Mouse (Mus musculus) liver, embryonic 13.5 days (tissue): ENCODE data around the gene Htr5b. TPM values are rescaled to one million over a fixed set of nuclear protein-coding genes. Genes with fewer than 3 reads are reported as not detected.

Source experiments
- ATAC-seq: fragments of 200-750 bp; cut with Nextera tagmentation; 2 replicates; pipeline ENCODE4 v1.8.0; 2017; ENCODE audit warnings: low read depth, mild to moderate bottlenecking, moderate number of reproducible peaks, moderate library complexity
- DNase-seq: peaks from one replicate; pipeline ENCODE4 v3.0.0; 2022
- H3K27ac ChIP-seq: fragments of 300-500 bp; sonication (generic); 2 replicates; pipeline ENCODE4 v1.5.1; 2015; ENCODE audit warnings: moderate library complexity, mild to moderate bottlenecking, inconsistent platforms
- H3K27me3 ChIP-seq: fragments of 300-500 bp; sonication (generic); 2 replicates; pipeline ENCODE4 v1.6.1; 2015; ENCODE audit warnings: mild to moderate bottlenecking, inconsistent platforms
- H3K36me3 ChIP-seq: fragments of 300-500 bp; sonication (generic); 2 replicates; pipeline ENCODE4 v1.6.1; 2015; ENCODE audit warnings: mild to moderate bottlenecking, inconsistent platforms
- H3K4me1 ChIP-seq: fragments of 300-500 bp; sonication (generic); replicated peaks from 2 replicates; pipeline ENCODE4 v1.6.1; 2015; ENCODE audit warnings: inconsistent platforms
- H3K4me2 ChIP-seq: fragments of 300-500 bp; sonication (generic); 2 replicates; pipeline ENCODE4 v1.6.1; 2015; ENCODE audit warnings: inconsistent platforms, mild to moderate bottlenecking, moderate library complexity
- H3K4me3 ChIP-seq: fragments of 300-500 bp; sonication (generic); replicated peaks from 2 replicates; pipeline ENCODE4 v1.5.1; 2015; ENCODE audit warnings: mild to moderate bottlenecking, inconsistent platforms
- H3K9ac ChIP-seq: fragments of 300-500 bp; sonication (generic); 2 replicates; pipeline ENCODE4 v1.6.1; 2015; ENCODE audit warnings: mild to moderate bottlenecking, inconsistent platforms
- H3K9me3 ChIP-seq: fragments of 300-500 bp; sonication (generic); replicated peaks from 2 replicates; pipeline ENCODE4 v1.6.1; 2016; ENCODE audit warnings: inconsistent platforms
- WGBS: fragments of 180-500 bp; shearing (Covaris S2); methylation state at CpG from one replicate; pipeline ENCODE4 v1.1.7; 2015; ENCODE audit not compliant: insufficient replicate concordance; 5-methylcytosine and 5-hydroxymethylcytosine counted together
- polyA plus RNA-seq: library from polyadenylated mRNA; unstranded; fragments of >200 nt; fragmentation: Nextera tagmentation; extraction: Ambion mirVana; gene quantifications from 2 replicates; pipeline ENCODE4 v1.2.1, GENCODE M21; 2015

Gene Htr5b
- not detected in 2 replicates for polyA plus RNA-seq

DNA sequence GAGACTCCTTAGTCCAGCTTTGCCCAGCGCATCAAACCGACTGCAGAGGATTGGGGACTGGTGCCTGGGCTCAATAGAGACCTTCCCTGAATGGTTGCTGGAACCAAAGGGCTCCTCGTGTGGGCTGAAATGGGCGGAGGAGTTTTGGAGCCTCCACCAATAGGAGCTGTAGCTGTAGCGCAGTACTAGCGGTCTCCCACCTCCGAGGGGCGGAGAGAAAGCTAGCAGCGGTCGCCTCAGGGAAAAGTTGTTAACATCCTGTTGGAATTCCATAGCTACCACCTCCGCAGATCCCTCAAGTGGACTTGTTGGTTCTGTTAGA, at the start of gene Htr5b:
Gene Htr5b, minus strand, starts transcription at position 67 of the 322 bp plus-strand sequence.
- Histone ChIP-seq H3K36me3 (no peaks in the 10 kb centered on the region), H3K9me3 (no peaks in the 10 kb centered on the region), H3K4me3 (no peak within 1 kb of the TSS; the same call in 1 of the 2 replicates), H3K27me3 (peaks cover 33% of the 10 kb centered on the region), H3K27ac (no peak within 1 kb of the TSS), H3K9ac (no peak within 1 kb of the TSS), H3K4me1 (no peaks in the 10 kb centered on the region), H3K4me2 (peak within 1 kb of the TSS; percentile 36)
- ATAC-seq (no peak), DNase-seq (no peak)
- WGBS: 6% methylated on average over 11 of the region's 11 CpGs

DNA sequence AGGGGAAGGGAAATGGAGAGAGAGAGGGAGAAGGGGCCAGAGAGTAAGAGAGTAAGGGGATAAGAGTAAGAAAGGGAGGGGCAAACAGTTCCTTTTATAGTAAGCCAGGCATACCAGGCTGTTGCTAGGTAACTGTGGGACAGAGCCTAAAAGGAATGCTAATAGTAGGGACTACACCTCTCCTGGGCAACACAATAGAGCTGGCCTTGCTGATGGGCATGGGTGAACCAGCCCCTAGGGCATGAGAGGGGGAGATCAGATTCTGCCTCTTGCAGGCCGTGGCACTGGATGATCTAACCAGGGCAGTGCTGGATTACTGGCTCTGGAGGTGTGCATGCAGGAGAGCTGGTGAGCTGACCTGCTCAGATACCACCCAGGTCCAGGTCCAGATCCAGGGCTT, 49.2 kb upstream of the Htr5b start:
- Histone ChIP-seq H3K36me3 (no peaks in the 10 kb centered on the region), H3K27me3 (no peaks in the 10 kb centered on the region), H3K4me2 (no peak overlapping the region), H3K9me3 (no peaks in the 10 kb centered on the region), H3K4me1 (no peaks in the 10 kb centered on the region), H3K9ac (no peak overlapping the region), H3K4me3 (no peak overlapping the region), H3K27ac (no peak overlapping the region)
- 29% methylated on average over 1 of the region's 1 CpGs for WGBS
- DNase-seq (no peak), ATAC-seq (no peak)

DNA sequence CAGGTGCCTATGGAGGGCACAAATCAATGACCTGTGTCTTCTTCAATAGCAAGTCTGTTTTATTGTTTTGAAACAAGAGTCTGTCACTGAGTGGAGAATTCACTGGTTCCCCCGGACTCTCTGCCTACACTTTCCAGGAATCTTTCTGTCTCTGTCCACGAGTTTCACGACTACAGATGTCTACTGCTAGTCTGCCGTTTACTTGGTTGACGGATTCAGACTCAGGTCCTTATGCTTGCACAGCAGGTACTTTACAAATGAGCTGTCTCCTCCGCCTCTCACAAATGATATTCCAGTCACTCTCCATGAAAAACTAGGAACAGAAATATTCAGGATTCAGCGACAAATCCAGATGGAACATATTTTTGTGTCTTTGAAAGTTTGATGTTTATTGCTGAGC, 42.3 kb upstream of the Htr5b start:
- Histone ChIP-seq H3K9me3 (no peaks in the 10 kb centered on the region), H3K9ac (no peak overlapping the region), H3K4me2 (no peak overlapping the region), H3K36me3 (0 out of 2 replicates have a peak, but pooled peaks cover 2% of the 10 kb centered on the region), H3K4me3 (no peak overlapping the region), H3K27ac (no peak overlapping the region), H3K27me3 (no peaks in the 10 kb centered on the region), H3K4me1 (peaks cover 8% of the 10 kb centered on the region)
- no peak for ATAC-seq
- DNase-seq: no peak
- 55% methylated on average over 7 of the region's 7 CpGs for WGBS

DNA sequence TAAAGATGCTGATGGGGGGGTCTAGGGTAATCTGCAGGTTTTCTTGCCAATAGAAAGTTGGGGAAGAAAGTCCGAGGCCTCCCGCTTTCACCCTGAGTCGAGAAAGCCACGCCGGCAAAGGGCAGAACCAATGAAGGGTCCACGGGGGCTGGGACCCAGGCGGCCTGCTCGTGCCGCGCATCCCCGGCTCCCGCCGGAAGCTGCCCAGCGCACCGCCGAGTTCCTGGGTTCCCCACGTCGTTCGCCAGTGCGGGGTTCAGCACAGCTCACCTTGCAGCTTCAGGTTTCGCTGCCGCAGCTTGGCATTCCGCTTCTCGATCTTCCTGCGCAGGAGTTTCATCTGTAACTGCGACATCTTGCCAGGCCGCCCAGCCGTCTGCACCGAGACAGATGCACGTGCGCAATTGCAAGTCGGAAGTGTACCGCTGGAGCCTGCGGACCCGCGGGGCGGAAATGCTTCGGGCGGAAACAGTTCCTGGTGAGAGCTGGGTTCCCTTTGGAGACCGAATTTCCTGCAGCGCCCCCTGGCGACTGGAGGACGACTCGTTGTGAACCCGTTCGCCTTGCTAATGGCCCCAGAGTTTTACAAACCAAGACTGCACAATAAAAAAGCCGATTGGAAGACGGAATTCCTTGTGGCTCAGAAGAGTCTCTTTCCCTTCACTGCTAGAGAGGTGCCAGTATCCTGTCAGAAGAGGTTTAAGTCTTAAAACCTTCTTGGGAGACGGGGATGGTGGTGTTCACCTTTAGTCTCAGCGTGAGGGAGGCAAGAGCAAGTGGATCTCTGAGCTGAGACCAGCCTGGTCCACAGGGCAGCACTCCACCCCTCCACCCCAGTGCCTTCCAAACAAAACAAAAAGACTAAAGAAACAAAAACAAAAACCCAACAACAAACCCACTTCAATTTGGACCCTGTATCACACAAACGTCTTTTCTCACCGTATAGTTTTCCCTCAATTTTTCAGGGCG, 39.5 kb upstream of the Htr5b start, which contains the start of gene Ddx18:
Gene Ddx18, minus strand, starts transcription at position 469 of the 969 bp plus-strand sequence.
- peaks cover 8% of the 10 kb centered on the region for H3K4me1 ChIP-seq
- H3K4me2 ChIP-seq: peak within 1 kb of the TSS; percentile 74
- peak within 1 kb of the TSS; percentile 83 for H3K4me3 ChIP-seq
- no peak within 1 kb of the TSS for H3K27ac ChIP-seq
- WGBS: 6% methylated on average over 52 of the region's 53 CpGs
- no peaks in the 10 kb centered on the region for H3K27me3 ChIP-seq
- ATAC-seq: peak; percentile 95
- H3K9me3 ChIP-seq: no peaks in the 10 kb centered on the region
- peak within 1 kb of the TSS; percentile 80 for H3K9ac ChIP-seq
- H3K36me3 ChIP-seq: peaks cover 26% of the 10 kb centered on the region
- peak; percentile 88 for DNase-seq

DNA sequence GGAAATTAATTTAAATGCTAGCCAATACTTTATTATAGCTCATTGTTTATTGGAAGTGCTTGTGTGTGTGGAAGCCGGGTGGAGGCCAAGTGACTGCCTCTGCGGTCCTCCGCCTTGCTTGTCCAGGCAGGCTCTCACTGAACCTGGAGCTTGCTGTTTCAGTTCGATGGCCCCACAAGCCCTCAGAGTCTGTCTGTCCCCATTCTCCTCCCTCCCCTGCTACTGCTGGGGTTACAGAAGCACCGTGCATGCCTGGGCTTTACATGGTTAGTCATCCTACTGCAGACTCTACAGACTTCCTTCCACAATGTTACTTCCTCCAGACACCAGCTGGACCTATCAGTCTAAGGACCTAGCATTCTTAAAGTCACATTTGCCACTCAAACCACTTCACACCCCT, 29.6 kb upstream of the Htr5b start:
- H3K36me3 ChIP-seq: peaks cover 95% of the 10 kb centered on the region
- no peak for ATAC-seq

DNA sequence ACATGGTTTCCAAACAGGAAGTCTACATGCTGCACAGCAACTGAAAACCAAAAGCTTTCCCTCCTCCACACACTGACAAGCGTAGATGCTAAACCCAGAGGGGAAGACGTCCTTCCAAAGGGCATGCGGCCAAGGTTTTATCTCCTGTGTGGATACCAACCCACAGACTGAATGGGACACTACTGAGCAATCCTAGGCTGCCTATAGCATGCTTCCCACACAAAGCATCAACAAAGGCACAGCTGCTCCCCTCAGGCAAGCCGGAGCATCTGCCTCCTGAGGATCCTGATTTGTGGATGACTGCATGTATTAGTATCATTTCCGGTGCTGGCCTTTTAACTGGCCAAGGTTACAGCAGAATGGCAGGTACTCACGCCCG, 23.2 kb upstream of the Htr5b start:
- Histone ChIP-seq H3K4me3 (no peak overlapping the region), H3K27me3 (no peaks in the 10 kb centered on the region), H3K9me3 (no peaks in the 10 kb centered on the region), H3K36me3 (peaks cover 53% of the 10 kb centered on the region), H3K4me2 (no peak overlapping the region), H3K4me1 (peaks cover 10% of the 10 kb centered on the region), H3K9ac (no peak overlapping the region), H3K27ac (no peak overlapping the region)
- 74% methylated on average over 7 of the region's 7 CpGs for WGBS
- DNase-seq (no peak), ATAC-seq (no peak)

More for the DNA sequence above, 29.6 kb upstream of the Htr5b start:
- Histone ChIP-seq H3K27ac (no peak overlapping the region), H3K4me1 (no peaks in the 10 kb centered on the region), H3K9ac (no peak overlapping the region), H3K4me2 (no peak overlapping the region), H3K9me3 (no peaks in the 10 kb centered on the region), H3K27me3 (no peaks in the 10 kb centered on the region), H3K4me3 (no peak overlapping the region)
- DNase-seq: no peak
- WGBS: 72% methylated on average over 5 of the region's 5 CpGs

DNA sequence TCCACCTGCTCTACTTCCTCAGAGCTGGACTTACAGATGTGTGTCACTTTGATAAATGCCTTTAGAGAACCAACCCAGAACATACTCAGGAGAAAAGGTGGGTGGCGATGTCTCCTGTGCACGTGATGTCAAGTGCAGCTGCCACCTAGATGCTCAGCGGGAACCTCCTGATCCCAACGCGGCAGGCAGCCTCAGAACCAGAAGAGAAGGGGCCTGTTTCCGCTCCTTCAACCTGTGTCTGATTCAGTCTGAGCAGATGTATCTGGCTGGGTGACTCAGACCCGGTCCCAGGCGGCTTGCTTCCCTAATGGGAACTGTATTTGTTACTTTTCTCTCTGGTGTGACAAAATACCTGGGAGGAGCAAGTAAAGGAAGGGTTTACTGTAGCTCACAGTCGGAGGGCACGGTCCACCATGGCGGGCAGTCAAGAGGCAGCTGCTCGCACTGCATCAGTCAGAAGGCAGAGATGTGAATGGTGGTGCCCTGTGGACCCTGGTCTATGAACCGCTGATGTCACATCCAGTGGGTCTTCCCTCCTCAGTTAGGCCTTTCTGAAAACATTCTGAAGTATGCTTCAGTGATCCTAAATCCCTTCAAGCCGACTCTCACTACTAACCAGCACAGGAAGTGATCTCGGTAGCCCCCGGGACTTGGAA, 22.7 kb upstream of the Htr5b start:
- Histone ChIP-seq H3K36me3 (peaks cover 48% of the 10 kb centered on the region), H3K9me3 (no peaks in the 10 kb centered on the region), H3K4me1 (peaks cover 10% of the 10 kb centered on the region), H3K4me2 (no peak overlapping the region), H3K27ac (no peak overlapping the region), H3K9ac (no peak overlapping the region), H3K4me3 (no peak overlapping the region), H3K27me3 (no peaks in the 10 kb centered on the region)
- ATAC-seq (no peak), DNase-seq (no peak)
- 72% methylated on average over 16 of the region's 16 CpGs for WGBS

DNA sequence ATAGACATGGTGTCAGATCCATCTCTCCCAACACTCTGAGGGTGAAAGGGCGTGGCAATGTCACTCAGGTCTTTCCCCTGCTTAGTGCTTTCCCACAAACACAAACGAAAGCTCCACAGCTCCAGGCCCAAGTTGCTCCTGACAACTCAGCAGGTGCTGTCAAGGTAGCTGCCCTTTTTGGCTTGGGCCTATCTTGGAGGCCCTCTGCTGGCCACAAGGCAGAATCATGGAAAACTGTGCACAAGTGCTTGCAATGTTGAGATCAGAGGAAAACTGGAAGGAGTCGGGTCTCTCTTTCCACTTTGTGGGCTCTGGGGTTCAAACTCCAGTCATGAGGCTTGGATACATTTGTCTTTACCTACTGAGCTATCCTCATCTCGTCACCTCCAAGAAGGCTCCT, 21.2 kb upstream of the Htr5b start:
- no peak for DNase-seq

DNA sequence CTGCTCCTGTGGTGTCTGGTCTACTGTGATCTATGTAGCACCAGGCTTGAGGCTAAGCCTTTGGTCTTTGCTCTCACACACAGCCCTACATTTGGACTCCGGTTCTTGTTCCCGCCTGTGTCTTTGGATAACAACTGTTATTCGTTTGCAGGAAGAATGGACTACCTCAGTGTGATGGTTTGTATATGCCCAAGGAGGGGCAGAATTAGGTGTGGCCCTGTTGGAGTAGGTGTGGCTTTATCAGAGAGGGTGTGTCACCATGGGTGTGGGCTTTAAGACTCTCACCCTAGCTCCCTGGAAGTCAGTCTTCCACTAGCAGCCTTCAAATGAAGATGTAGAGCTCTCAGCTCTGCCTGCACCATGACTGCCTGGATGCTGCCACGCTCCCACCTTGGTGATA, 20.4 kb upstream of the Htr5b start:
- ATAC-seq (peak; percentile 78), DNase-seq (no peak)
- H3K27ac ChIP-seq: no peak overlapping the region
- H3K4me1 ChIP-seq: peaks cover 10% of the 10 kb centered on the region
- no peaks in the 10 kb centered on the region for H3K27me3 ChIP-seq
- 82% methylated on average over 4 of the region's 4 CpGs for WGBS
- no peaks in the 10 kb centered on the region for H3K9me3 ChIP-seq
- no peak overlapping the region for H3K4me2 ChIP-seq
- no peak overlapping the region for H3K9ac ChIP-seq
- peaks cover 27% of the 10 kb centered on the region for H3K36me3 ChIP-seq
- H3K4me3 ChIP-seq: no peak overlapping the region

More for the DNA sequence above, 21.2 kb upstream of the Htr5b start:
- Histone ChIP-seq H3K4me2 (no peak overlapping the region), H3K27me3 (no peaks in the 10 kb centered on the region), H3K4me1 (peaks cover 10% of the 10 kb centered on the region), H3K9ac (no peak overlapping the region), H3K9me3 (no peaks in the 10 kb centered on the region), H3K36me3 (peaks cover 33% of the 10 kb centered on the region), H3K4me3 (no peak overlapping the region), H3K27ac (no peak overlapping the region)
- no peak for ATAC-seq
- WGBS: 70% methylated on average over 4 of the region's 4 CpGs

DNA sequence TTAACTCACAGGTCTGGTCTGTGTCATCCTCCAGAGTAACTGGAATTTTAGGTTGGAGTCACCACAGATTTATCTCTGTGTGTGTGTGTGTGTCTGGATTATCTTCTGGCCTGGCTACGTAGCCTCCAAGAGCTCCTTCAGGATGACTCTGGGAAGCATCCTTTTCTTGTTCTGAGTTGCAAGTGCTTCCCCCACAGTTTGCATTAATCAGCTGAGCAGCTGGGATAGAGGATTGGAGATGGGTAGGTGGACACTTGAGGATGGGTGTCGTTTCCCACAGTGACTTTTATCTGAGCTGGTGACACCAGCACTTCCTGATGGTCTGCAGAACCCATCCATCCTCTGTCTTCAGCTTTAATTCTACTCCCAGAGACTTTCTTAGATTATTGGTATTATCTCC, 18.6 kb upstream of the Htr5b start:
- 40% methylated on average over 2 of the region's 2 CpGs for WGBS

DNA sequence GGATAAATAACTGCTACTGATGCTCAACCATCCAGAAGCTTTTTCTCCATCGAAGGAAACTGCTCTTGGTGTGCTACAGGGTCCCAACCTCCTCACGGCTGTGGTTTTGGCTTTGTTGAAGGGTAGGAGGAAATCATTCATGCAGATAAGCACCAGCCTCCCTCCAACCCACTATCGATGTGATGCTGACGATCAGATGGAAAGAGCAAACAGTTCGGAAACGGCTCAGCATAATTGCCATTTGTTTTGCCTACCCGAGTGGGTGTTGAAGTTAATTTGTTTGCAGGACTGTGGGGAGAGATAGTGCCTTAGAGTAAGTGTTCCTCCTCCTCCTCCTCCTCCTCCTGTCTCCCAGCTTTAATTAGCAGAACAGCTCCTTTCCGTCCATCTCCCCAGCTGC, 12.1 kb upstream of the Htr5b start:
- no peak overlapping the region for H3K4me2 ChIP-seq
- WGBS: 36% methylated on average over 8 of the region's 8 CpGs
- H3K27ac ChIP-seq: no peak overlapping the region
- no peak for DNase-seq
- H3K4me3 ChIP-seq: no peak overlapping the region
- H3K9ac ChIP-seq: no peak overlapping the region
- no peaks in the 10 kb centered on the region for H3K4me1 ChIP-seq
- ATAC-seq: no peak
- no peaks in the 10 kb centered on the region for H3K27me3 ChIP-seq
- no peaks in the 10 kb centered on the region for H3K36me3 ChIP-seq
- H3K9me3 ChIP-seq: no peaks in the 10 kb centered on the region

More for the DNA sequence above, 18.6 kb upstream of the Htr5b start:
- Histone ChIP-seq H3K9ac (no peak overlapping the region), H3K36me3 (peaks cover 10% of the 10 kb centered on the region; the same call in 1 of the 2 replicates), H3K9me3 (no peaks in the 10 kb centered on the region), H3K4me2 (no peak overlapping the region), H3K4me1 (peaks cover 10% of the 10 kb centered on the region), H3K27me3 (no peaks in the 10 kb centered on the region), H3K4me3 (no peak overlapping the region), H3K27ac (no peak overlapping the region)
- no peak for DNase-seq
- no peak for ATAC-seq
